ENCODE assay signal across 8 mouse cellular contexts in the genomic region with DNA sequence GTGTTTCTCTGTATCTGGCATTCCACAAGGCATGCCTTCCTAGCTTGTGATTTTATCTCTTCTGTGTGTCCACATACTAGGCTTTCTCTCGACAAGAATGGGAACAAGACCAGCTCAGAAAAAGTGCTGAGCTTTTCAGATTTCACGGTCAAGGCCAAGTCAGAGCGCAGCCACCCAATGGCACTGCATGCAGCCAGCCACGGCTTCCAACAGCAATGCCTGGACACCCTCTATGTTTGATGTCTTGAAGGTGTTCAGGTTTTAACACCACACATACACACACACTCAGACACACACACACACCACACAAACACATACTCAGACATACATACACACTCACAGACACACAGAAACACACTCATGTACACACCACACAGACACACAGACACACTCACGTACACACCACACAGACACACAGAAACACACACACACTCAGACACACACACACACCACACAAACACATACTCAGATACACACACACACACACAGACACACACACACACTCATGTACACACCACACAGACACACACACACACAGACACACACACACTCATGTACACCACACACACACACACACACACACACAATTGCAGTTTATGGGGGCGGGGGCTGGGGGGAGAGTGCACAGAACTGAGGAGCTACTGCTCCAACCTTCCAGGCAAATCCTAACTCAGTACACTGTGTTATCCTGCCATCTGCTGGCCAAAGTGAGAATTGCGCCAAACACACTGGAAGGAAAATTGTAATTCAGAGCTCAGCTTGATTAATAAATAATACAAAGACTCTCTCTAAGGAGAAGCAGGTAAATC. TPM values are rescaled to one million over a fixed set of nuclear protein-coding genes. Genes with fewer than 3 reads are reported as not detected.
DNase-seq lines count a peak whose midpoint lies in the region; ATAC-seq lines count a peak whose summit lies in the region.

No protein-coding gene starts in this region.

- 54% methylated on average over 7 of the region's 7 CpGs for WGBS in embryonic facial prominence, embryonic 10.5 days
- WGBS in heart, embryonic 10.5 days: 47% methylated on average over 7 of the region's 7 CpGs
- WGBS in neural tube, embryonic 15.5 days: 48% methylated on average over 7 of the region's 7 CpGs

- DNase-seq in CD4-positive helper T cell, adult 2 months (ENCODE audit: low read depth, low spot score): peak; percentile 56
- DNase-seq in adrenal gland, adult 8-10 months: peak; percentile 60
- DNase-seq in embryonic facial prominence, embryonic 10.5 days (ENCODE audit: low spot score): peak; percentile 80
- DNase-seq in heart, embryonic 10.5 days (ENCODE audit: low spot score): peak; percentile 79
- peak; percentile 88 for DNase-seq in kidney, postnatal 10 days
- peak; percentile 58 to 59 for DNase-seq in lung, adult 18-20 months
- DNase-seq in testis, postnatal 10 days (ENCODE audit: low spot score): peak; percentile 92

- H3K27ac ChIP-seq in embryonic facial prominence, embryonic 10.5 days (replicated peaks): no peak overlapping the region
- H3K27ac ChIP-seq in heart, embryonic 10.5 days: no peak overlapping the region
- no peak overlapping the region for H3K27ac ChIP-seq in neural tube, embryonic 15.5 days (replicated peaks)

- H3K36me3 ChIP-seq in embryonic facial prominence, embryonic 10.5 days (replicated peaks): no peaks in the 10 kb centered on the region
- no peaks in the 10 kb centered on the region for H3K36me3 ChIP-seq in heart, embryonic 10.5 days
- no peaks in the 10 kb centered on the region for H3K36me3 ChIP-seq in neural tube, embryonic 15.5 days

- no peak overlapping the region for H3K4me2 ChIP-seq in neural tube, embryonic 15.5 days

- H3K9me3 ChIP-seq in embryonic facial prominence, embryonic 10.5 days: no peaks in the 10 kb centered on the region
- H3K9me3 ChIP-seq in heart, embryonic 10.5 days: no peaks in the 10 kb centered on the region
- H3K9me3 ChIP-seq in neural tube, embryonic 15.5 days (replicated peaks): no peaks in the 10 kb centered on the region

- 0 out of 2 replicates have a peak, but pooled peaks cover 6% of the 10 kb centered on the region for H3K4me1 ChIP-seq in embryonic facial prominence, embryonic 10.5 days
- no peaks in the 10 kb centered on the region for H3K4me1 ChIP-seq in heart, embryonic 10.5 days
- no peaks in the 10 kb centered on the region for H3K4me1 ChIP-seq in neural tube, embryonic 15.5 days

- peak; percentile 87 for ATAC-seq in neural tube, embryonic 15.5 days (ENCODE audit: low FRiP score)

- no peak overlapping the region for H3K9ac ChIP-seq in neural tube, embryonic 15.5 days (replicated peaks)

- H3K4me3 ChIP-seq in embryonic facial prominence, embryonic 10.5 days: no peak overlapping the region
- no peak overlapping the region for H3K4me3 ChIP-seq in heart, embryonic 10.5 days
- H3K4me3 ChIP-seq in neural tube, embryonic 15.5 days (replicated peaks): no peak overlapping the region

- H3K27me3 ChIP-seq in embryonic facial prominence, embryonic 10.5 days (replicated peaks; ENCODE audit: low read depth, poor library complexity, severe bottlenecking): no peaks in the 10 kb centered on the region
- H3K27me3 ChIP-seq in heart, embryonic 10.5 days (ENCODE audit: insufficient read depth, poor library complexity, severe bottlenecking): no peaks in the 10 kb centered on the region
- H3K27me3 ChIP-seq in neural tube, embryonic 15.5 days (replicated peaks): no peaks in the 10 kb centered on the region

RNA-seq across cellular contexts. Expression of gene Sephs1, which starts 17.2 kb away (rescaled TPM):
- 10 to 100 TPM; 55.4 to 66.8 (median 59.2) TPM for total RNA-seq in adrenal gland, adult 8-10 months (2022)
- polyA plus RNA-seq in embryonic facial prominence, embryonic 10.5 days (2016; fragmentation: Nextera tagmentation; extraction: Ambion mirVana): 124 and 130 TPM in 2 replicates
- 60.2 and 71.3 TPM in 2 replicates for polyA plus RNA-seq in heart, embryonic 10.5 days (2016; fragmentation: Nextera tagmentation; extraction: Ambion mirVana)
- polyA plus RNA-seq in neural tube, embryonic 15.5 days (2015; fragmentation: Nextera tagmentation; extraction: Ambion mirVana): 43.8 and 48.0 TPM in 2 replicates

RNA-seq across cellular contexts. Expression of gene Phyh, which starts 54.6 kb away (rescaled TPM):
- total RNA-seq in adrenal gland, adult 8-10 months (2022): 100 to 1,000 TPM; 169 to 329 (median 213) TPM
- polyA plus RNA-seq in embryonic facial prominence, embryonic 10.5 days (2016; fragmentation: Nextera tagmentation; extraction: Ambion mirVana): 34.2 and 38.1 TPM in 2 replicates
- 59.7 and 84.7 TPM in 2 replicates for polyA plus RNA-seq in heart, embryonic 10.5 days (2016; fragmentation: Nextera tagmentation; extraction: Ambion mirVana)
- polyA plus RNA-seq in neural tube, embryonic 15.5 days (2015; fragmentation: Nextera tagmentation; extraction: Ambion mirVana): 89.1 and 97.9 TPM in 2 replicates
